Mouse (Mus musculus): ENCODE measurements around the gene Plxnb2.

- TF ChIP-seq CTCF (IDR thresholded peaks at IDR 0.05; ENCODE audit: extremely low read depth, insufficient read length, insufficient replicate concordance, low read depth, low read length) (no peak), POLR2A (IDR thresholded peaks at IDR 0.05; ENCODE audit: low read depth, low read length) (no peak)
Measured at GRCm38 (mm10) chr15:89178260-89178860, 2.2 kb downstream of the Plxnb2 start.

Data from small intestine, adult 2 months (tissue).